Mouse (Mus musculus): Measurements from ENCODE around the gene Ltbp1. TPM values are rescaled to one million over a fixed set of nuclear protein-coding genes. Genes with fewer than 3 reads are reported as not detected.
A peak's percentile ranks its signal among the peaks of the same experiment; 100 is the strongest.

Gene Ltbp1
- polyA plus RNA-seq, 1 experiment from 2014 or later = 40.2 TPM

GRCm38 (mm10) chr17:75073887-75074286, 68.5 kb downstream of the Ltbp1 start:
- Histone ChIP-seq H3K27ac (ENCODE audit: low read length) (peak overlapping the region; percentile 56; the same call in 1 of the 2 replicates), H3K27me3 (ENCODE audit: insufficient read depth, low read length) (no peaks in the 10 kb centered on the region), H3K4me1 (ENCODE audit: insufficient read depth, low read length) (peaks cover 33% of the 10 kb centered on the region), H3K4me3 (ENCODE audit: low read length) (no peak overlapping the region), H3K4me2 (replicated peaks; ENCODE audit: low read depth, low read length) (0 out of 2 replicates have a peak overlapping the region, but pooled peaks have one; percentile 7), H3K36me3 (ENCODE audit: insufficient read depth, low read length) (0 out of 2 replicates have a peak, but pooled peaks cover 7% of the 10 kb centered on the region), H3K9me3 (ENCODE audit: low read length) (no peaks in the 10 kb centered on the region), H3K9ac (replicated peaks; ENCODE audit: low read length) (no peak overlapping the region)
- 0 out of 2 replicates have a peak, but pooled peaks have one; percentile 24 for ATAC-seq (ENCODE audit: low FRiP score, low TSS enrichment)
- 21% methylated on average over 8 of the region's 8 CpGs for WGBS

DNA sequence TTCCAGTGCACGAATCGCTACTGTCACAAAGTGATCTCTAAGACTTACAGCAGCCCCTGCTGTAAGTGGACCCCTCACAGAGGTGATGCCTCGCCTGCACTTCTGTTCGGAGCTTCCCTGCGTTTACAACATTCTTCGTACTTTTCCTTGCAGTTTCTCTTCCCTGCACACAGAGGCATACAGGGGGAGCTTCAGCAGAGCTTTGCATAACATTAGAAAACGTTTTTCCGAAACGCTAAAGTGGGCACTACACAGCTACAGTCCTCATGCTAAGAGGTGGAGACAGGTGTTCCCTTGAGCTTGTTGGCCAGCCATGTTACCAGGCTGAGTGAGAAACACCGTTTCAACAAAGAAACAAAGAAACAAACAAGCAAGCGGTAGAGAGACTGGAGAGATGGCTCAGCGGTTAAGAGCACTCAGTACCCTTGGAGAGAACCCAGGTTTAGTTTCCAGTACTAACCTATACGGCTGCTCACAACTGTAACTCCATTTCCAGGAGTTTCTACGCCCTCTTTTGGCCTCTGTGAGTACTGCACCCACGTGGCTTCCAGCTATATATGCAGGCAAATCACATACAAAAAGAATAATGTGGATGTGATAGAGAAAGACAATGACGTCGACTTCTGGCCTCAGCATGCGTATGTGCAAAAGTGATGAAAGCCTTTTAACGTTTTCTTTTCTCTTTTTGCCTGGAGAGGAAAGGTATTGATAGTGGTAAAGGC, 69.8 kb downstream of the Ltbp1 start:
- no peak overlapping the region for H3K9ac ChIP-seq (replicated peaks; ENCODE audit: low read length)
- no peak for ATAC-seq (ENCODE audit: low FRiP score, low TSS enrichment)
- H3K27me3 ChIP-seq (ENCODE audit: insufficient read depth, low read length) = no peaks in the 10 kb centered on the region
- no peak overlapping the region for H3K27ac ChIP-seq (ENCODE audit: low read length)
- 78% methylated on average over 19 of the region's 19 CpGs for WGBS
- H3K4me3 ChIP-seq (ENCODE audit: low read length) = no peak overlapping the region
- 0 out of 2 replicates have a peak, but pooled peaks cover 3% of the 10 kb centered on the region for H3K36me3 ChIP-seq (ENCODE audit: insufficient read depth, low read length)
- H3K4me2 ChIP-seq (replicated peaks; ENCODE audit: low read depth, low read length) = no peak overlapping the region
- H3K4me1 ChIP-seq (ENCODE audit: insufficient read depth, low read length) = peaks cover 26% of the 10 kb centered on the region
- no peaks in the 10 kb centered on the region; the same call in 1 of the 2 replicates for H3K9me3 ChIP-seq (ENCODE audit: low read length)

DNA sequence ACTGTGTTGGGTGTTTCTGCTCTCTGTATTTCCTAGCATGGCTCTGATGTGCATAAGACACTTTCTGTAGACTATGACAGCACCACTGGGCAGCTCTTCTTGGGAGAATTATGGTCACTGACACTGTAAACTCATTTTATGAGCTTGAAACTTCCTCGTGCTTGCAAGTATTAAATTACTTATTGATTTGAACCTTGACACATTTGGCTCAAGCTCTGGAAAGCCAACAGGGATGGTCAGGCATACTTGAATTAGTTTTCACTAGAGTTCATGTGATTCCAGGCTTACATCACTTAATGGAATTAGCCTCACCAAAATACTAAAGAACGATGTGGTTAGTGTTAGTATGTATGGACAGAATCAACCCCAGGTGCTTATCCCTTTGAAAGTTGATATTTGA, 76.0 kb downstream of the Ltbp1 start:
- Histone ChIP-seq H3K4me3 (ENCODE audit: low read length) (no peak overlapping the region), H3K4me1 (ENCODE audit: insufficient read depth, low read length) (no peaks in the 10 kb centered on the region), H3K27ac (ENCODE audit: low read length) (no peak overlapping the region), H3K9ac (replicated peaks; ENCODE audit: low read length) (no peak overlapping the region), H3K27me3 (ENCODE audit: insufficient read depth, low read length) (no peaks in the 10 kb centered on the region), H3K4me2 (replicated peaks; ENCODE audit: low read depth, low read length) (no peak overlapping the region), H3K36me3 (ENCODE audit: insufficient read depth, low read length) (no peaks in the 10 kb centered on the region), H3K9me3 (ENCODE audit: low read length) (no peaks in the 10 kb centered on the region; the same call in 1 of the 2 replicates)
- no peak for ATAC-seq (ENCODE audit: low FRiP score, low TSS enrichment)
- 39% methylated on average over 2 of the region's 2 CpGs for WGBS

- Histone ChIP-seq H3K9ac (replicated peaks; ENCODE audit: low read length) (no peak overlapping the region), H3K36me3 (ENCODE audit: insufficient read depth, low read length) (no peaks in the 10 kb centered on the region), H3K4me2 (replicated peaks; ENCODE audit: low read depth, low read length) (no peak overlapping the region), H3K27me3 (ENCODE audit: insufficient read depth, low read length) (no peaks in the 10 kb centered on the region), H3K4me1 (ENCODE audit: insufficient read depth, low read length) (no peaks in the 10 kb centered on the region), H3K9me3 (ENCODE audit: low read length) (no peaks in the 10 kb centered on the region; the same call in 1 of the 2 replicates), H3K27ac (ENCODE audit: low read length) (no peak overlapping the region), H3K4me3 (ENCODE audit: low read length) (no peak overlapping the region)
- no peak for ATAC-seq (ENCODE audit: low FRiP score, low TSS enrichment)
These were observed 77.1 kb downstream of the Ltbp1 start for GRCm38 (mm10) chr17:75082449-75082848.

GRCm38 (mm10) chr17:75087296-75087941, 82.1 kb downstream of the Ltbp1 start:
- peak; percentile 77 for ATAC-seq (ENCODE audit: low FRiP score, low TSS enrichment)
- WGBS = 30% methylated on average over 10 of the region's 10 CpGs
- Histone ChIP-seq H3K9ac (replicated peaks; ENCODE audit: low read length) (no peak overlapping the region), H3K9me3 (ENCODE audit: low read length) (no peaks in the 10 kb centered on the region), H3K27me3 (ENCODE audit: insufficient read depth, low read length) (no peaks in the 10 kb centered on the region), H3K4me1 (ENCODE audit: insufficient read depth, low read length) (0 out of 2 replicates have a peak, but pooled peaks cover 4% of the 10 kb centered on the region), H3K4me3 (ENCODE audit: low read length) (no peak overlapping the region), H3K4me2 (replicated peaks; ENCODE audit: low read depth, low read length) (no peak overlapping the region), H3K27ac (ENCODE audit: low read length) (0 out of 2 replicates have a peak overlapping the region, but pooled peaks have one; percentile 9), H3K36me3 (ENCODE audit: insufficient read depth, low read length) (no peaks in the 10 kb centered on the region)

- 62% methylated on average over 4 of the region's 4 CpGs for WGBS
- H3K4me2 ChIP-seq (replicated peaks; ENCODE audit: low read depth, low read length) = no peak overlapping the region
- H3K27me3 ChIP-seq (ENCODE audit: insufficient read depth, low read length) = no peaks in the 10 kb centered on the region
- no peak overlapping the region for H3K4me3 ChIP-seq (ENCODE audit: low read length)
- H3K4me1 ChIP-seq (ENCODE audit: insufficient read depth, low read length) = 0 out of 2 replicates have a peak, but pooled peaks cover 4% of the 10 kb centered on the region
- ATAC-seq (ENCODE audit: low FRiP score, low TSS enrichment) = no peak
- H3K36me3 ChIP-seq (ENCODE audit: insufficient read depth, low read length) = no peaks in the 10 kb centered on the region
- no peak overlapping the region for H3K9ac ChIP-seq (replicated peaks; ENCODE audit: low read length)
- H3K27ac ChIP-seq (ENCODE audit: low read length) = no peak overlapping the region
- H3K9me3 ChIP-seq (ENCODE audit: low read length) = no peaks in the 10 kb centered on the region
These were observed 82.9 kb downstream of the Ltbp1 start for GRCm38 (mm10) chr17:75088232-75088631.

DNA sequence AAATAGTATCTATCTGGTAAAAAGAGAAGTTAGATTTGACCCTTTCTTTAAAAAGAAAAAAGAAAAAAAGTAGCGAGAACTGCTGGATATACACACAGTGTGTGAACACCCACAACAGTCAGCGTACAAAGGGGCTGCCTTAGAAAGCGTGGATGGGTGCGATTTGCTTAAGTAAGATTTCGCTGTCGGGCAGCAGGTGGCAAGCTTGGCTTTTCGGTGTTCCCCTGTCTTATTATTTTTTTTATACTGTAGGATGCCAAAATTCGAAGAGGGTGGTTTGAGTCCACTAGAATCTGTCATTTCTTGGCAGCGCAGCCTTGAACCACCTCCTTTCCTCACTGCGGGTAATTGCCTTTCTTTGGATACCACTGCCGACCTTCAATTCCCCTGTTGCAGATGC, 83.4 kb downstream of the Ltbp1 start:
- no peak overlapping the region for H3K4me3 ChIP-seq (ENCODE audit: low read length)
- no peak for ATAC-seq (ENCODE audit: low FRiP score, low TSS enrichment)
- H3K27ac ChIP-seq (ENCODE audit: low read length) = no peak overlapping the region
- H3K36me3 ChIP-seq (ENCODE audit: insufficient read depth, low read length) = no peaks in the 10 kb centered on the region
- no peaks in the 10 kb centered on the region for H3K9me3 ChIP-seq (ENCODE audit: low read length)
- H3K4me2 ChIP-seq (replicated peaks; ENCODE audit: low read depth, low read length) = no peak overlapping the region
- WGBS = 81% methylated on average over 11 of the region's 11 CpGs
- no peak overlapping the region for H3K9ac ChIP-seq (replicated peaks; ENCODE audit: low read length)
- H3K27me3 ChIP-seq (ENCODE audit: insufficient read depth, low read length) = no peaks in the 10 kb centered on the region
- 0 out of 2 replicates have a peak, but pooled peaks cover 4% of the 10 kb centered on the region for H3K4me1 ChIP-seq (ENCODE audit: insufficient read depth, low read length)

DNA sequence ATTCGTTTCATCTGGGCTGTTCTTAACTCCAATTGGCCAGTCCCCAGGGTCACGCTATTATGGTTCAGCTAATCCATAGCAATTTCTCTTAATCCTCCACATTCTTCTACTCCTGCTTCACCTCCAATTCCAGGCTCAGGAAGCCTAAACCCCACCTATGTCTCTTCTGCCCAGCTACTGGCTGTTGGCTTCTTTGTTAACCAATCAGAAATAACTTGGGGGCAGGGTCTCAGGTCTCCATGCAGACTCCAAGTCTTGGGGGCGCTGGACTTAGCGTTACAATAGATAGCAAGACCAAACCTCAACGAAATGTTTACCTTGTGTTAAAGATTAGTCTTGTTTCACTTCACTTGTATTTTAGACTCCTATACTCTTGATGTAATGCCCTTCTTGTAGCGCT, 85.2 kb downstream of the Ltbp1 start:
- no peaks in the 10 kb centered on the region for H3K36me3 ChIP-seq (ENCODE audit: insufficient read depth, low read length)
- H3K4me2 ChIP-seq (replicated peaks; ENCODE audit: low read depth, low read length) = no peak overlapping the region
- no peaks in the 10 kb centered on the region for H3K9me3 ChIP-seq (ENCODE audit: low read length)
- no peak overlapping the region for H3K9ac ChIP-seq (replicated peaks; ENCODE audit: low read length)
- H3K27me3 ChIP-seq (ENCODE audit: insufficient read depth, low read length) = no peaks in the 10 kb centered on the region
- H3K4me1 ChIP-seq (ENCODE audit: insufficient read depth, low read length) = 0 out of 2 replicates have a peak, but pooled peaks cover 4% of the 10 kb centered on the region
- no peak overlapping the region for H3K4me3 ChIP-seq (ENCODE audit: low read length)
- H3K27ac ChIP-seq (ENCODE audit: low read length) = no peak overlapping the region
- 90% methylated on average over 6 of the region's 6 CpGs for WGBS
- ATAC-seq (ENCODE audit: low FRiP score, low TSS enrichment) = no peak

DNA sequence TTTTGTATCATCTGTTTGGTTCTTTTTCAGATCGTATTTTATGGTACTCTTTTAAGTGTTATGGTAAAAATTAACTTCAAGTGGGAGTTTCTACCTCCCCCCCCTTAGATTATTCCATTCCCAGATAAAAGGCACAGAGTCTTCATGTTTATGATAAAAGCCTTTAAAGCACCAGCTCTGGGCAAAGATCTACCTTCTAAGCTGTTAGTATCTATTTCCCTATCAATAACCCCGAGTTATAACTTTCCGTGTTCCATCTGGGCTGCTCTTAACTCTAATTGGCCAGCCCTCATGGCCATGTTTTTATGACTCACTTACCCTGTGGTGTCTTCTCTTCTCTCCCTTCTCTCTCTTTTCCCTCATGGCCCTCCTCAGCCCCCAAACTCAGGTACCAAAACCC, 88.2 kb downstream of the Ltbp1 start:
- Histone ChIP-seq H3K27ac (ENCODE audit: low read length) (no peak overlapping the region), H3K9ac (replicated peaks; ENCODE audit: low read length) (no peak overlapping the region), H3K4me1 (ENCODE audit: insufficient read depth, low read length) (no peaks in the 10 kb centered on the region; the same call in 1 of the 2 replicates), H3K36me3 (ENCODE audit: insufficient read depth, low read length) (no peaks in the 10 kb centered on the region), H3K9me3 (ENCODE audit: low read length) (no peaks in the 10 kb centered on the region), H3K4me2 (replicated peaks; ENCODE audit: low read depth, low read length) (no peak overlapping the region), H3K4me3 (ENCODE audit: low read length) (no peak overlapping the region), H3K27me3 (ENCODE audit: insufficient read depth, low read length) (no peaks in the 10 kb centered on the region)
- ATAC-seq (ENCODE audit: low FRiP score, low TSS enrichment) = no peak
- WGBS = 83% methylated on average over 3 of the region's 3 CpGs

DNA sequence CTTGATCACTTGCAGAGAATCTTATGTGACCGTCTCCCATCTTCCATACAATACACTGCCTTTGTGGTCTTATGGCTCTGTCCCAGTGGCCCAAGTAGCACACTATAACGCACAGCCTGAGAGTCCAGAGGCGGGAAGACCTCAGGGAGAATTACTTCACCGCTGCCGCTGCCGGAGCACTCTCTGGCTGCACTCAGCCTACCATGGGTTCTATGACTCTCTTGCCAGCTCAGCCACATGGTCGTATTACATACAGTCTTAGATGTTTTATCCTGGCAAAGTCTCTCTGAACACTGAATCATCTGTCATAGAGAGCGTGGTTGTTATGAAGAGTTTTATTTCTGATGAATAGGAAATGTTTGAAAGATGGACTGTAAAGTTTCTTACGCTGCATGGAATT, 89.2 kb downstream of the Ltbp1 start:
- Histone ChIP-seq H3K27me3 (ENCODE audit: insufficient read depth, low read length) (no peaks in the 10 kb centered on the region), H3K4me2 (replicated peaks; ENCODE audit: low read depth, low read length) (no peak overlapping the region), H3K9me3 (ENCODE audit: low read length) (no peaks in the 10 kb centered on the region), H3K4me3 (ENCODE audit: low read length) (no peak overlapping the region), H3K4me1 (ENCODE audit: insufficient read depth, low read length) (peaks cover 2% of the 10 kb centered on the region; the same call in 1 of the 2 replicates), H3K36me3 (ENCODE audit: insufficient read depth, low read length) (no peaks in the 10 kb centered on the region), H3K27ac (ENCODE audit: low read length) (no peak overlapping the region), H3K9ac (replicated peaks; ENCODE audit: low read length) (no peak overlapping the region)
- ATAC-seq (ENCODE audit: low FRiP score, low TSS enrichment) = no peak
- WGBS = 82% methylated on average over 9 of the region's 9 CpGs

All from kidney, embryonic 16.5 days (tissue).